Mouse (Mus musculus): ENCODE measurements at regions not wholly inside any gene's neighbourhood (a gene's known extent, or its start where the extent isn't known, plus 50 kb on each side); places are given as distances from the start of the nearest gene placed in this dataset.

GRCm38 (mm10) chr12:42138694-42139442 is 652.6 kb upstream of the Lrrn3 start:
- TF ChIP-seq CTCF (conservative IDR thresholded peaks at IDR 0.05; ENCODE audit: insufficient read depth, insufficient read length, low read depth, low read length) (no peak), POLR2A (IDR thresholded peaks at IDR 0.05; ENCODE audit: low read depth, low read length) (no peak)
